Mouse (Mus musculus) megakaryocyte, embryonic 14.5 days (primary cell): Measurements from ENCODE around the gene Cdh24.

Experiments used
- FLI1 ChIP-seq: IDR thresholded peaks from 2 replicates; pipeline ENCODE4 v1.6.1; 2012; ENCODE audit warnings: low read length, inconsistent platforms, mixed read lengths
- GATA1 ChIP-seq: IDR thresholded peaks from 3 replicates; pipeline ENCODE4 v1.6.1; 2012; ENCODE audit warnings: mixed read lengths, low read length, inconsistent platforms, borderline replicate concordance

DNA sequence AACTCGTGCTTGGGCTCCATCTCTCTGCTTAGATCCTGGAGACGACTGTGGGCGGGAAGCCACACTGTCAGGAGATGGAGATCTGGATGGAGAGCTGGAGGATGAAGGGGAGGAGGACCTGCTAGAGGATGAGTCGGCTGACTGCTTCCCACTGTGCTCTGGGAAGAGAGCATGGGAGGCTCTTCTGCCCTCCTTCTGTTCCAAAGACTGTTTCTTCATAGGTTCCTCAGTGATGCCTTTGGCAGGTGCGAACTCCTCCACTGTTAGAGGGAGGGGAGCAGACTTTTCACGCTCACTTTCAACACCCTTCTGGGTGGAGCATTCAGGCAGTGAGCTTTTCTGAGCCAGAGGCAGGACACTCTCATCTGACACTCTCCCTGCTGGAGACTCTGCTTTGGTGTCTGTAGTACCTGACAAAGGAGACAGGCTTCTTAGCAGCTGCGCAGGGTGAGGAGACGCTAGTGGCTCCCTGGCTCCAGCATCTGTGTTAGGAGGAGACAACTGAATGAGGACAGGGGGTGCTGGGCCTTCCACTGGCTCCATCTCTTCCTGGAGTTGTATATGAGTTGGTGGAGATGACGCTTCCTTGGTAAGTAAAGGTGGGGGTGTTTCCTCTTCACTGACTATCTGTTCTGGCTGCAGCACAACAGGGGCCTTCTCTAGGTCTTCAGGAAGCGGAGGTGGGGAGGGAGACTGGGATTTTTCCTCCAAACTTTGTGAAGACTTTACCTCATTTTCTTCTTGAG lies 23.5 kb upstream of the Cdh24 start:
- TF ChIP-seq GATA1 (no peak), FLI1 (no peak)
